ENCODE assay signal across 9 mouse cellular contexts in genomic region chr10:112269939-112270781, GRCm38 (mm10). TPM values are rescaled to one million over a fixed set of nuclear protein-coding genes. Genes with fewer than 3 reads are reported as not detected.
DNase-seq lines count a peak whose midpoint lies in the region; ATAC-seq and TF ChIP-seq lines count a peak whose summit lies in the region.
"Had no signal": no experiment of that assay in that cellular context is flagged by ENCODE, and none has a peak within 500 bp of the region (broad histone marks: within the 10 kb centered on the region; RNA-seq: fewer than 3 reads in every experiment).

No protein-coding gene starts in this region.

- no peaks in the 10 kb centered on the region for H3K9me3 ChIP-seq in midbrain, embryonic 12.5 days

- DNase-seq in lung, adult 2 months = no peak
- no peak for DNase-seq in lung, postnatal 36 days
- peak; percentile 13 for DNase-seq in heart, postnatal 4 days
- DNase-seq in layer of hippocampus, postnatal 36 days = peak; percentile 34 to 37

- TF ChIP-seq CTCF in lung, adult 2 months (IDR thresholded peaks at IDR 0.05; ENCODE audit: insufficient read depth, low read length) = no peak
- TF ChIP-seq CTCF in cortical plate, adult 2 months (IDR thresholded peaks at IDR 0.05; ENCODE audit: extremely low read depth, insufficient read depth, low read length) = no peak
- TF ChIP-seq CTCF in testis, adult 2 months (IDR thresholded peaks at IDR 0.05; ENCODE audit: control insufficient read depth, insufficient read depth, insufficient replicate concordance, low read depth, low read length) = no peak

- peaks cover 9% of the 10 kb centered on the region; the same call in 1 of the 2 replicates for H3K4me1 ChIP-seq in lung, adult 2 months (ENCODE audit: control insufficient read depth, insufficient read depth, low read length)
- peaks cover 2% of the 10 kb centered on the region for H3K4me1 ChIP-seq in cortical plate, adult 2 months (ENCODE audit: control insufficient read depth, insufficient read depth, low read length)
- H3K4me1 ChIP-seq in midbrain, embryonic 12.5 days = peaks cover 18% of the 10 kb centered on the region
- H3K4me1 ChIP-seq in testis, adult 2 months (ENCODE audit: control insufficient read depth, insufficient read depth, low read length) = peaks cover 21% of the 10 kb centered on the region

- no peak for TF ChIP-seq POLR2A in lung, adult 2 months (IDR thresholded peaks at IDR 0.05; ENCODE audit: borderline replicate concordance, extremely low read depth, low read depth, low read length)
- 0 out of 2 replicates have a peak, but pooled peaks have one; percentile 6 for TF ChIP-seq POLR2A in cortical plate, adult 2 months (IDR thresholded peaks at IDR 0.05; ENCODE audit: extremely low read depth, insufficient read depth, low read length)
- no peak for TF ChIP-seq POLR2A in testis, adult 2 months (IDR thresholded peaks at IDR 0.05; ENCODE audit: control insufficient read depth, low read depth, low read length)

- ATAC-seq in midbrain, embryonic 12.5 days (ENCODE audit: low FRiP score, low read depth) = peak; percentile 72
- no peak for ATAC-seq in inflammation-experienced regulatory T-cells, adult 6 months

- peak overlapping the region; percentile 95 for H3K4me2 ChIP-seq in midbrain, embryonic 12.5 days (replicated peaks)

- WGBS in lung, adult 2 months = 3% methylated on average over 43 of the region's 43 CpGs
- WGBS in midbrain, embryonic 12.5 days = 1% methylated on average over 41 of the region's 43 CpGs

- no peak overlapping the region for H3K27ac ChIP-seq in cortical plate, adult 2 months (ENCODE audit: insufficient read depth, low read length)
- H3K27ac ChIP-seq in midbrain, embryonic 12.5 days (replicated peaks) = no peak overlapping the region
- no peak overlapping the region for H3K27ac ChIP-seq in testis, adult 2 months (ENCODE audit: control insufficient read depth, insufficient read depth, low read depth, low read length)
- H3K27ac ChIP-seq: macrophage had no signal

- peak overlapping the region; percentile 36 for H3K4me3 ChIP-seq in lung, adult 2 months (replicated peaks; ENCODE audit: extremely low read depth, low read depth, low read length)
- peak overlapping the region; percentile 80 for H3K4me3 ChIP-seq in cortical plate, adult 2 months (ENCODE audit: insufficient read depth, low read length)
- peak overlapping the region; percentile 64 for H3K4me3 ChIP-seq in midbrain, embryonic 12.5 days
- peak overlapping the region; percentile 82 for H3K4me3 ChIP-seq in testis, adult 2 months (ENCODE audit: control insufficient read depth, low read depth, low read length)

- H3K27me3 ChIP-seq in midbrain, embryonic 12.5 days = peaks cover 48% of the 10 kb centered on the region
- peaks cover 4% of the 10 kb centered on the region; the same call in 1 of the 2 replicates for H3K27me3 ChIP-seq in testis, adult 2 months (ENCODE audit: control insufficient read depth, insufficient read depth, low read length)

- H3K9ac ChIP-seq in midbrain, embryonic 12.5 days (replicated peaks) = peak overlapping the region; percentile 64

- no peaks in the 10 kb centered on the region for H3K36me3 ChIP-seq in midbrain, embryonic 12.5 days
- H3K36me3 ChIP-seq in testis, adult 2 months (ENCODE audit: control insufficient read depth, insufficient read depth, low read length) = no peaks in the 10 kb centered on the region

RNA-seq across cellular contexts. Expression of gene Kcnc2, which starts 0.8 kb away (rescaled TPM):
- polyA plus RNA-seq in lung, adult 2 months (2012; rRNA removed) = 0.14 and 0.31 TPM in 2 replicates
- 55.8 and 62.8 TPM in 2 replicates for polyA plus RNA-seq in cortical plate, adult 2 months (2012; rRNA removed)
- total RNA-seq in heart, postnatal 4 days (2021) = under 1 TPM; 0.79 to 0.88 TPM
- 10 to 100 TPM; 77.0 to 89.5 TPM for total RNA-seq in layer of hippocampus, postnatal 36 days (2021)
- polyA plus RNA-seq in midbrain, embryonic 12.5 days (2016; fragmentation: Nextera tagmentation; extraction: Ambion mirVana) = 2.2 and 2.9 TPM in 2 replicates
- 2.0 and 2.2 TPM in 2 replicates for polyA plus RNA-seq in testis, adult 2 months (2012; rRNA removed)
- under 1 TPM in 1 of 3 experiments, not detected in 2; 0.27 TPM for polyA plus RNA-seq in inflammation-experienced regulatory T-cells, adult 6 months (2017; shearing (Covaris generic))
- polyA plus RNA-seq: macrophage had no signal

Comparison
In these comparisons a context has a peak if more than half of its experiments do, and no peak if none do; other contexts are left out.
1. DNase-seq: peak in heart, postnatal 4 days (single experiment) and layer of hippocampus, postnatal 36 days (2 of 2); none in lung, adult 2 months (single experiment) and lung, postnatal 36 days (single experiment).
2. RNA of gene Kcnc2, which starts 0.8 kb away (polyA plus RNA-seq): 55.8 to 62.8 TPM in cortical plate, adult 2 months; 2.2 to 2.9 TPM in midbrain, embryonic 12.5 days, 2.0 to 2.2 TPM in testis, adult 2 months, 0.14 to 0.31 TPM in lung, adult 2 months and 0.27 TPM in inflammation-experienced regulatory T-cells, adult 6 months; every median in the first group is over 10 times any median in the second.
3. Peak in every context shown above with its lines, with median percentiles within 50 percentile points of each other: H3K4me3 ChIP-seq.